Comparison of ENCODE assay signal across 10 mouse cellular contexts in the genomic region with DNA sequence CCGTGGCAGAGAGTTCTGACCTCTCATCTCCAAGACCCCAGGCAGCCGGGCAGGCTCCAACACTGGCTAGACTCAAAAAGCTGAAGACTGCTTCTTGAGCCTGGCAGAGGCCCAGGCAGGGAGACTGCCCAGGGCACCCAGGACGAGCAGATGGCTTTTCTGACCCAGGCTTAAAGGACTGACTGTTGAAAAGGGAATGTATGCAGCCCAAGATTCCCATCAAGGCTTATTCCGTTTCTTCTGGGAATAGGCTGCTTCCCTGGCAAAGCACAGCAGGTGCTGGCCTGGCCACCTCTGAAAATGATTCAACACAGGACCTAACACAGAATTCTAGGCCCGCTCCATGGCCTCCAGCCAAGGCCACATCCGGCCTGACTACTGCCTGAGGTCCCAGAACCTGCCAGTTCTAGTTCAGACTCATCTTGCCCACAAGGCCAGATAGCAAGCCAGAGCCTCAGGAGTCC. TPM values are rescaled to one million over a fixed set of nuclear protein-coding genes. Genes with fewer than 3 reads are reported as not detected.
DNase-seq lines count a peak whose midpoint lies in the region; ATAC-seq lines count a peak whose summit lies in the region.
"Had no signal": no experiment of that assay in that cellular context is flagged by ENCODE, and none has a peak within 500 bp of the region (broad histone marks: within the 10 kb centered on the region; RNA-seq: fewer than 3 reads in every experiment).

No protein-coding gene starts in this region.

- H3K9ac ChIP-seq in kidney, embryonic 16.5 days (replicated peaks; ENCODE audit: low read length): no peak overlapping the region
- no peak overlapping the region for H3K9ac ChIP-seq in heart, embryonic 15.5 days
- H3K9ac ChIP-seq in hindbrain, embryonic 16.5 days (ENCODE audit: low read depth, low read length): no peak overlapping the region

- H3K27me3 ChIP-seq in kidney, embryonic 16.5 days (ENCODE audit: insufficient read depth, low read length): peaks cover 15% of the 10 kb centered on the region
- H3K27me3 ChIP-seq in heart, embryonic 15.5 days: peaks cover 19% of the 10 kb centered on the region
- peaks cover 28% of the 10 kb centered on the region for H3K27me3 ChIP-seq in hindbrain, embryonic 16.5 days (replicated peaks; ENCODE audit: control insufficient read depth, insufficient read depth, low read length)
- peaks cover 44% of the 10 kb centered on the region for H3K27me3 ChIP-seq in midbrain, embryonic 10.5 days (ENCODE audit: low read depth, poor library complexity, severe bottlenecking)

- ATAC-seq in kidney, embryonic 16.5 days (ENCODE audit: low FRiP score, low TSS enrichment): no peak
- 0 out of 2 replicates have a peak, but pooled peaks have one; percentile 34 for ATAC-seq in cerebellum, adult (ENCODE audit: insufficient number of reproducible peaks, low FRiP score, low TSS enrichment)
- no peak for ATAC-seq in heart, embryonic 15.5 days (replicated peaks; ENCODE audit: insufficient number of reproducible peaks, insufficient read depth, low FRiP score, low read depth)
- no peak for ATAC-seq in hindbrain, embryonic 16.5 days

- no peak overlapping the region for H3K27ac ChIP-seq in kidney, embryonic 16.5 days (ENCODE audit: low read length)
- peak overlapping the region; percentile 18; the same call in 1 of the 2 replicates for H3K27ac ChIP-seq in heart, embryonic 15.5 days
- no peak overlapping the region for H3K27ac ChIP-seq in hindbrain, embryonic 16.5 days (ENCODE audit: low read depth, low read length)
- H3K27ac ChIP-seq in midbrain, embryonic 10.5 days (replicated peaks): no peak overlapping the region

- peaks cover 19% of the 10 kb centered on the region for H3K4me1 ChIP-seq in kidney, embryonic 16.5 days (ENCODE audit: insufficient read depth, low read length)
- peaks cover 40% of the 10 kb centered on the region for H3K4me1 ChIP-seq in heart, embryonic 15.5 days (replicated peaks)
- peaks cover 9% of the 10 kb centered on the region; the same call in 1 of the 2 replicates for H3K4me1 ChIP-seq in hindbrain, embryonic 16.5 days (ENCODE audit: control insufficient read depth, insufficient read depth, low read depth, low read length)
- H3K4me1 ChIP-seq in midbrain, embryonic 10.5 days: peaks cover 15% of the 10 kb centered on the region

- peaks cover 48% of the 10 kb centered on the region for H3K36me3 ChIP-seq in kidney, embryonic 16.5 days (ENCODE audit: insufficient read depth, low read length)
- peaks cover 46% of the 10 kb centered on the region for H3K36me3 ChIP-seq in heart, embryonic 15.5 days
- peaks cover 37% of the 10 kb centered on the region for H3K36me3 ChIP-seq in hindbrain, embryonic 16.5 days (ENCODE audit: control insufficient read depth, insufficient read depth, low read length)
- H3K36me3 ChIP-seq in midbrain, embryonic 10.5 days: peaks cover 52% of the 10 kb centered on the region

- DNase-seq in kidney, adult 18-20 months: peak; percentile 63
- peak; percentile 87 for DNase-seq in 3T3-L1 (ENCODE audit: low read depth, low spot score)
- DNase-seq in frontal cortex, postnatal 10 days (ENCODE audit: low spot score in 2 of 2): no peak
- no peak for DNase-seq in midbrain, embryonic 10.5 days (ENCODE audit: low spot score)

- no peaks in the 10 kb centered on the region for H3K9me3 ChIP-seq in kidney, embryonic 16.5 days (ENCODE audit: low read length)
- H3K9me3 ChIP-seq in heart, embryonic 15.5 days (replicated peaks): no peaks in the 10 kb centered on the region
- H3K9me3 ChIP-seq in hindbrain, embryonic 16.5 days (ENCODE audit: control insufficient read depth, low read length): no peaks in the 10 kb centered on the region
- no peaks in the 10 kb centered on the region for H3K9me3 ChIP-seq in midbrain, embryonic 10.5 days (replicated peaks)

- no peak overlapping the region for H3K4me2 ChIP-seq in kidney, embryonic 16.5 days (replicated peaks; ENCODE audit: low read depth, low read length)
- H3K4me2 ChIP-seq in heart, embryonic 15.5 days: no peak overlapping the region
- H3K4me2 ChIP-seq in hindbrain, embryonic 16.5 days (ENCODE audit: low read length): no peak overlapping the region

- no peak overlapping the region for H3K4me3 ChIP-seq in kidney, embryonic 16.5 days (ENCODE audit: low read length)
- H3K4me3 ChIP-seq in heart, embryonic 15.5 days: no peak overlapping the region
- no peak overlapping the region for H3K4me3 ChIP-seq in hindbrain, embryonic 16.5 days (ENCODE audit: low read length)
- no peak overlapping the region for H3K4me3 ChIP-seq in midbrain, embryonic 10.5 days

- WGBS in kidney, embryonic 16.5 days: 64% methylated on average over 6 of the region's 6 CpGs
- 65% methylated on average over 6 of the region's 6 CpGs for WGBS in heart, embryonic 15.5 days
- WGBS in hindbrain, embryonic 16.5 days: 72% methylated on average over 6 of the region's 6 CpGs
- 84% methylated on average over 6 of the region's 6 CpGs for WGBS in midbrain, embryonic 10.5 days

RNA-seq across cellular contexts. Expression of a gene that starts 1.7 kb away (rescaled TPM):
- 1.8 and 2.5 TPM in 2 replicates for polyA plus RNA-seq in kidney, embryonic 16.5 days (2015; fragmentation: Nextera tagmentation; extraction: Ambion mirVana)
- polyA plus RNA-seq in heart, embryonic 15.5 days (2015; fragmentation: Nextera tagmentation; extraction: Ambion mirVana): 4.7 and 5.5 TPM in 2 replicates
- 13.3 and 14.9 TPM in 2 replicates for polyA plus RNA-seq in hindbrain, embryonic 16.5 days (2015; fragmentation: Nextera tagmentation; extraction: Ambion mirVana)
- polyA plus RNA-seq in midbrain, embryonic 10.5 days (2016; fragmentation: Nextera tagmentation; extraction: Ambion mirVana): 0.41 and 0.50 TPM in 2 replicates

RNA-seq across cellular contexts. Expression of a gene that starts 7.2 kb away (rescaled TPM):
- 4.4 TPM in 1 of 2 replicates, not detected in the other for polyA plus RNA-seq in kidney, embryonic 16.5 days (2015; fragmentation: Nextera tagmentation; extraction: Ambion mirVana)
- polyA plus RNA-seq in heart, embryonic 15.5 days (2015; fragmentation: Nextera tagmentation; extraction: Ambion mirVana): 1.2 TPM in 1 of 2 replicates, not detected in the other
- polyA plus RNA-seq in hindbrain, embryonic 16.5 days (2015; fragmentation: Nextera tagmentation; extraction: Ambion mirVana): 6.4 TPM in 1 of 2 replicates, not detected in the other
- 0.75 TPM in 1 of 2 replicates, not detected in the other for polyA plus RNA-seq in midbrain, embryonic 10.5 days (2016; fragmentation: Nextera tagmentation; extraction: Ambion mirVana)
- polyA plus RNA-seq: intestine, embryonic 14.5 days; spleen, adult 2 months had no signal

RNA-seq across cellular contexts. Expression of a gene that starts 12.5 kb away (rescaled TPM):
- polyA plus RNA-seq in kidney, embryonic 16.5 days (2015; fragmentation: Nextera tagmentation; extraction: Ambion mirVana): 398 and 453 TPM in 2 replicates
- 389 and 487 TPM in 2 replicates for polyA plus RNA-seq in heart, embryonic 15.5 days (2015; fragmentation: Nextera tagmentation; extraction: Ambion mirVana)
- 356 and 378 TPM in 2 replicates for polyA plus RNA-seq in hindbrain, embryonic 16.5 days (2015; fragmentation: Nextera tagmentation; extraction: Ambion mirVana)
- 145 and 171 TPM in 2 replicates for polyA plus RNA-seq in midbrain, embryonic 10.5 days (2016; fragmentation: Nextera tagmentation; extraction: Ambion mirVana)

RNA-seq across cellular contexts. Expression of a gene that starts 59.4 kb away (rescaled TPM):
- 2.3 and 4.0 TPM in 2 replicates for polyA plus RNA-seq in kidney, embryonic 16.5 days (2015; fragmentation: Nextera tagmentation; extraction: Ambion mirVana)
- polyA plus RNA-seq in heart, embryonic 15.5 days (2015; fragmentation: Nextera tagmentation; extraction: Ambion mirVana): 0.48 and 1.7 TPM in 2 replicates
- polyA plus RNA-seq in hindbrain, embryonic 16.5 days (2015; fragmentation: Nextera tagmentation; extraction: Ambion mirVana): not detected in 2 replicates
- 0.34 TPM in 1 of 2 replicates, not detected in the other for polyA plus RNA-seq in midbrain, embryonic 10.5 days (2016; fragmentation: Nextera tagmentation; extraction: Ambion mirVana)

Comparison
In these comparisons a context has a peak if more than half of its experiments do, and no peak if none do; other contexts are left out.
1. DNase-seq: peak in kidney, adult 18-20 months (single experiment) and 3T3-L1 (single experiment); none in frontal cortex, postnatal 10 days (0 of 2) and midbrain, embryonic 10.5 days (single experiment).